Mouse (Mus musculus) MEL (cell line): ENCODE results near the gene Cd207. TPM values are rescaled to one million over a fixed set of nuclear protein-coding genes. Genes with fewer than 3 reads are reported as not detected.

Experiments used
- DNase-seq: peaks from one replicate; pipeline ENCODE4 v3.0.0; 2011; ENCODE audit warnings: low read depth, low spot score
- H3K27ac ChIP-seq: 2 replicates; pipeline ENCODE4 v1.5.1; 2012; ENCODE audit warnings: low read depth, mild to moderate bottlenecking, control low read depth, low read length, moderate library complexity; ENCODE audit not compliant: control insufficient read depth
- H3K27me3 ChIP-seq, 2 experiments: fragments of 150-350 bp in 1 of 2; sonication (generic) in 1 of 2; 2 replicates each; pipeline ENCODE4 v1.6.1; 2012; ENCODE audit warnings: low read length in 2 of 2, mild to moderate bottlenecking in 2 of 2, improper control_type of control experiment in 1 of 2, moderate library complexity in 1 of 2; ENCODE audit not compliant: insufficient read depth in 2 of 2, control insufficient read depth in 1 of 2
- H3K36me3 ChIP-seq, 2 experiments: 2 replicates each; pipeline ENCODE4 v1.6.1; 2012 to 2014; ENCODE audit warnings: low read length in 2 of 2, improper control_type of control experiment in 1 of 2, inconsistent platforms in 1 of 2, mild to moderate bottlenecking in 1 of 2; ENCODE audit not compliant: insufficient read depth in 2 of 2, control insufficient read depth in 1 of 2
- H3K4me1 ChIP-seq, 2 experiments: fragments of 150-350 bp in 1 of 2; sonication (generic) in 1 of 2; 2 replicates each; pipeline ENCODE4 v1.6.1; 2012; ENCODE audit warnings: low read length in 2 of 2, improper control_type of control experiment in 1 of 2, mild to moderate bottlenecking in 1 of 2; ENCODE audit not compliant: insufficient read depth in 2 of 2, control insufficient read depth in 1 of 2
- H3K4me3 ChIP-seq, 2 experiments: fragments of 150-350 bp in 1 of 2; sonication (generic) in 1 of 2; 2 replicates each; pipeline ENCODE4 v1.5.1; 2012; ENCODE audit warnings: low read depth in 2 of 2, low read length in 2 of 2, mild to moderate bottlenecking in 2 of 2, moderate library complexity in 2 of 2, control low read depth in 1 of 2, improper control_type of control experiment in 1 of 2; ENCODE audit not compliant: control insufficient read depth in 1 of 2, insufficient read depth in 1 of 2
- H3K79me2 ChIP-seq: 2 replicates; pipeline ENCODE4 v1.6.1; 2012; ENCODE audit warnings: mild to moderate bottlenecking, low read length, moderate library complexity; ENCODE audit not compliant: control insufficient read depth, poor library complexity, insufficient read depth
- H3K9ac ChIP-seq: 2 replicates; pipeline ENCODE4 v1.6.1; 2012; ENCODE audit warnings: low read depth, mild to moderate bottlenecking, control low read depth, low read length, moderate library complexity; ENCODE audit not compliant: control insufficient read depth, poor library complexity, severe bottlenecking
- H3K9me3 ChIP-seq: fragments of 150-350 bp; sonication (generic); replicated peaks from 2 replicates; pipeline ENCODE4 v1.6.1; 2012; ENCODE audit warnings: mild to moderate bottlenecking, low read length, improper control_type of control experiment, moderate library complexity; ENCODE audit not compliant: insufficient read depth
- BHLHE40 ChIP-seq: IDR thresholded peaks from 2 replicates; pipeline ENCODE4 v1.6.1; 2012; ENCODE audit warnings: low read depth, mild to moderate bottlenecking, inconsistent platforms, low read length, improper control_type of control experiment, borderline replicate concordance
- CHD1 ChIP-seq: IDR thresholded peaks from 2 replicates; pipeline ENCODE4 v1.6.1; 2012; ENCODE audit warnings: low read depth, mild to moderate bottlenecking, inconsistent platforms, low read length, improper control_type of control experiment
- CHD2 ChIP-seq: IDR thresholded peaks from 2 replicates; pipeline ENCODE4 v1.6.1; 2011; ENCODE audit warnings: low read length, improper control_type of control experiment
- CTCF ChIP-seq, 3 experiments: IDR thresholded peaks in 2 of 3; conservative IDR thresholded peaks in 1 of 3; 2 replicates each; pipeline ENCODE4 v1.5.1; 2011 to 2012; ENCODE audit warnings: low read length in 3 of 3, low read depth in 2 of 3, mild to moderate bottlenecking in 2 of 3, improper control_type of control experiment in 1 of 3, inconsistent platforms in 1 of 3, mixed read lengths in 1 of 3, moderate library complexity in 1 of 3; ENCODE audit not compliant: control insufficient read depth in 1 of 3, insufficient read depth in 1 of 3, poor library complexity in 1 of 3, severe bottlenecking in 1 of 3
- E2F4 ChIP-seq: IDR thresholded peaks from 2 replicates; pipeline ENCODE4 v1.6.1; 2011; ENCODE audit warnings: low read depth, low read length, improper control_type of control experiment, borderline replicate concordance
- GATA1 ChIP-seq: IDR thresholded peaks from 2 replicates; pipeline ENCODE4 v1.6.1; 2011; ENCODE audit warnings: low read depth, low read length, improper control_type of control experiment
- HCFC1 ChIP-seq: IDR thresholded peaks from 2 replicates; pipeline ENCODE4 v1.6.1; 2012; ENCODE audit warnings: low read depth, mild to moderate bottlenecking, inconsistent platforms, low read length, improper control_type of control experiment, moderate library complexity
- MAX ChIP-seq: IDR thresholded peaks from 2 replicates; pipeline ENCODE4 v1.6.1; 2011; ENCODE audit warnings: low read length, improper control_type of control experiment
- MEF2A ChIP-seq: IDR thresholded peaks from 2 replicates; pipeline ENCODE4 v1.6.1; 2014; ENCODE audit warnings: low read depth, mild to moderate bottlenecking, inconsistent platforms, low read length, improper control_type of control experiment; ENCODE audit not compliant: poor library complexity, insufficient replicate concordance, severe bottlenecking; ENCODE audit errors: extremely low read depth
- MXI1 ChIP-seq: IDR thresholded peaks from 2 replicates; pipeline ENCODE4 v1.6.1; 2011; ENCODE audit warnings: mild to moderate bottlenecking, low read depth, low read length, improper control_type of control experiment
- NELFE ChIP-seq: IDR thresholded peaks from 2 replicates; pipeline ENCODE4 v1.6.1; 2011; ENCODE audit warnings: low read depth, low read length, improper control_type of control experiment
- NRF1 ChIP-seq: IDR thresholded peaks from 2 replicates; pipeline ENCODE4 v1.6.1; 2014; ENCODE audit warnings: low read depth, mild to moderate bottlenecking, inconsistent platforms, low read length, improper control_type of control experiment, moderate library complexity; ENCODE audit not compliant: poor library complexity, insufficient read depth, severe bottlenecking
- POLR2A ChIP-seq, 2 experiments: IDR thresholded peaks; 2 replicates each; pipeline ENCODE4 v1.6.1; 2011 to 2012; ENCODE audit warnings: low read length in 2 of 2, mild to moderate bottlenecking in 2 of 2, control low read depth in 1 of 2, improper control_type of control experiment in 1 of 2, low read depth in 1 of 2, moderate library complexity in 1 of 2; ENCODE audit not compliant: control insufficient read depth in 1 of 2, insufficient read depth in 1 of 2, poor library complexity in 1 of 2
- POLR2AphosphoS2 ChIP-seq: IDR thresholded peaks from 2 replicates; pipeline ENCODE4 v1.6.1; 2011; ENCODE audit warnings: low read length, improper control_type of control experiment
- TAL1 ChIP-seq: IDR thresholded peaks from 2 replicates; pipeline ENCODE4 v1.6.1; 2012; ENCODE audit warnings: mild to moderate bottlenecking, inconsistent platforms, low read length, moderate library complexity, mixed read lengths
- UBTF ChIP-seq: IDR thresholded peaks from 2 replicates; pipeline ENCODE4 v1.6.1; 2012; ENCODE audit warnings: low read depth, mild to moderate bottlenecking, inconsistent platforms, low read length, improper control_type of control experiment, moderate library complexity, borderline replicate concordance; ENCODE audit not compliant: insufficient read depth
- USF2 ChIP-seq, 2 experiments: IDR thresholded peaks; 2 replicates each; pipeline ENCODE4 v1.6.1; 2011 to 2012; ENCODE audit warnings: improper control_type of control experiment in 2 of 2, low read length in 2 of 2, borderline replicate concordance in 1 of 2, inconsistent platforms in 1 of 2, low read depth in 1 of 2, mild to moderate bottlenecking in 1 of 2; ENCODE audit not compliant: insufficient read depth in 1 of 2
- ZMIZ1 ChIP-seq: IDR thresholded peaks from 2 replicates; pipeline ENCODE4 v1.6.1; 2012; ENCODE audit warnings: low read depth, mild to moderate bottlenecking, inconsistent platforms, low read length, improper control_type of control experiment, moderate library complexity
- polyA plus RNA-seq, 2 experiments: library from polyadenylated mRNA; stranded (reverse) in 1 of 2; unstranded in 1 of 2; fragments of >175 nt in 1 of 2; fragments of >200 nt in 1 of 2; gene quantifications; 2 replicates each; pipeline versions ENCODE4 v1.2.1 to v1.2.4; 2012; ENCODE audit warnings: low replicate concordance in 2 of 2, low read depth in 1 of 2; ENCODE audit not compliant: insufficient read length in 2 of 2, insufficient read depth in 1 of 2, missing spikeins in 1 of 2
- total RNA-seq: library from RNA; depleted of rRNA; stranded (reverse); fragments of 300-350 nt; gene quantifications from 2 replicates; pipeline ENCODE4 v1.2.3, GENCODE M21; 2012; rRNA removed

The Cd207 gene
- total and polyA plus RNA-seq, 3 experiments: not detected

- no peaks in the 10 kb centered on the region for H3K9me3 ChIP-seq
- no peak overlapping the region for H3K4me3 ChIP-seq
- H3K79me2 ChIP-seq: no peaks in the 10 kb centered on the region
- no peak overlapping the region for H3K27ac ChIP-seq
- H3K36me3 ChIP-seq: no peaks in the 10 kb centered on the region
- H3K9ac ChIP-seq: no peak overlapping the region
- TF ChIP-seq CTCF (IDR thresholded peaks at IDR 0.05 in 2 of 3, conservative IDR thresholded peaks at IDR 0.05 in 1 of 3; ENCODE audit: control insufficient read depth in 1 of 3, insufficient read depth in 1 of 3, low read depth in 2 of 3, low read length in 3 of 3, poor library complexity in 1 of 3, severe bottlenecking in 1 of 3): no peak
- no peak for TF ChIP-seq POLR2AphosphoS2
- no peak for TF ChIP-seq USF2 (IDR thresholded peaks at IDR 0.05; ENCODE audit: borderline replicate concordance in 1 of 2, insufficient read depth in 1 of 2, low read depth in 1 of 2, low read length in 2 of 2)
- TF ChIP-seq CHD1: no peak
- TF ChIP-seq MEF2A: no peak
- H3K4me1 ChIP-seq: no peaks in the 10 kb centered on the region
- peaks cover 14 to 16% of the 10 kb centered on the region in 2 experiments for H3K27me3 ChIP-seq
- DNase-seq: no peak
Measured at GRCm38 (mm10) chr6:83631815-83632214, 45.8 kb downstream of the Cd207 start.

- TF ChIP-seq MAX (no peak), CHD2 (no peak), MXI1 (no peak), E2F4 (no peak), HCFC1 (no peak), MEF2A (no peak), NELFE (no peak), TAL1 (no peak), GATA1 (no peak), USF2 (IDR thresholded peaks at IDR 0.05; ENCODE audit: borderline replicate concordance in 1 of 2, insufficient read depth in 1 of 2, low read depth in 1 of 2, low read length in 2 of 2) (no peak), BHLHE40 (no peak), UBTF (no peak), POLR2A (IDR thresholded peaks at IDR 0.05; ENCODE audit: control insufficient read depth in 1 of 2, insufficient read depth in 1 of 2, low read depth in 1 of 2, low read length in 2 of 2, poor library complexity in 1 of 2) (no peak), POLR2AphosphoS2 (no peak), ZMIZ1 (no peak), NRF1 (no peak)
- Histone ChIP-seq H3K9me3 (no peaks in the 10 kb centered on the region), H3K27ac (no peak overlapping the region), H3K27me3 (peaks cover 4 to 6% of the 10 kb centered on the region in 2 experiments), H3K79me2 (no peaks in the 10 kb centered on the region), H3K4me3 (no peak overlapping the region), H3K36me3 (no peaks in the 10 kb centered on the region), H3K4me1 (no peaks in the 10 kb centered on the region), H3K9ac (no peak overlapping the region)
- DNase-seq: no peak
Measured at GRCm38 (mm10) chr6:83626781-83627180, 50.9 kb downstream of the Cd207 start.

Other genes with a start within 250 kb of the Cd207 start
- gene Tet3, start 218.8 kb downstream of the Cd207 start, total RNA-seq: 11.0 and 11.6 TPM in 2 replicates
- gene Tet3, start 218.8 kb downstream of the Cd207 start, polyA plus RNA-seq: 10 to 100 TPM; 22.9 to 35.3 TPM
- gene Dguok, start 170.9 kb downstream of the Cd207 start, total RNA-seq: 12.6 and 13.4 TPM in 2 replicates
- gene Dguok, start 170.9 kb downstream of the Cd207 start, polyA plus RNA-seq: 10 to 100 TPM in 1 of 2 experiments, not detected in 1; 21.0 TPM
- 0.27 TPM in 1 of 2 replicates, not detected in the other for gene Actg2, start 141.6 kb downstream of the Cd207 start, total RNA-seq
- gene Actg2, start 141.6 kb downstream of the Cd207 start, polyA plus RNA-seq: under 1 TPM in 1 of 2 experiments, not detected in 1; 0.07 TPM
- gene Stambp, start 105.1 kb downstream of the Cd207 start, total RNA-seq: 4.0 and 4.8 TPM in 2 replicates
- gene Stambp, start 105.1 kb downstream of the Cd207 start, polyA plus RNA-seq: 10 to 100 TPM in 1 of 2 experiments, not detected in 1; 18.3 TPM
- not detected in 2 replicates for gene Clec4f, start 21.7 kb downstream of the Cd207 start, total RNA-seq
- gene Clec4f, start 21.7 kb downstream of the Cd207 start, polyA plus RNA-seq: not detected
- gene Vax2, start 33.4 kb upstream of the Cd207 start, total RNA-seq: 0.39 and 0.46 TPM in 2 replicates
- gene Vax2, start 33.4 kb upstream of the Cd207 start, polyA plus RNA-seq: 1 to 10 TPM in 1 of 2 experiments, not detected in 1; 3.2 TPM
- gene Atp6v1b1, start 65.1 kb upstream of the Cd207 start, total RNA-seq: not detected in 2 replicates
- under 1 TPM in 1 of 2 experiments, not detected in 1; 0.08 TPM for gene Atp6v1b1, start 65.1 kb upstream of the Cd207 start, polyA plus RNA-seq
- gene Ankrd53, start 84.8 kb upstream of the Cd207 start, total RNA-seq: not detected in 2 replicates
- under 1 TPM in 1 of 2 experiments, not detected in 1; 0.67 TPM for gene Ankrd53, start 84.8 kb upstream of the Cd207 start, polyA plus RNA-seq
- 51.1 and 56.2 TPM in 2 replicates for gene Tex261, start 98.0 kb upstream of the Cd207 start, total RNA-seq
- 100 to 1,000 TPM in 1 of 2 experiments, not detected in 1; 104 TPM for gene Tex261, start 98.0 kb upstream of the Cd207 start, polyA plus RNA-seq
- gene Nagk, start 117.1 kb upstream of the Cd207 start, total RNA-seq: 3.6 and 5.0 TPM in 2 replicates
- 1 to 10 TPM in 1 of 2 experiments, not detected in 1; 6.3 TPM for gene Nagk, start 117.1 kb upstream of the Cd207 start, polyA plus RNA-seq
- 16.0 and 21.0 TPM in 2 replicates for gene Paip2b, start 153.9 kb upstream of the Cd207 start, total RNA-seq
- 10 to 100 TPM in 1 of 2 experiments, not detected in 1; 18.4 TPM for gene Paip2b, start 153.9 kb upstream of the Cd207 start, polyA plus RNA-seq
- gene Zfp638, start 189.3 kb upstream of the Cd207 start, total RNA-seq: 50.1 and 53.0 TPM in 2 replicates
- gene Zfp638, start 189.3 kb upstream of the Cd207 start, polyA plus RNA-seq: 10 to 100 TPM; 61.2 to 69.0 TPM